8 mouse cellular contexts compared by ENCODE assay signal in genomic region chr10:8323304-8323765, GRCm38 (mm10).
DNase-seq lines count a peak whose midpoint lies in the region; ATAC-seq and TF ChIP-seq lines count a peak whose summit lies in the region.

No protein-coding gene starts in this region.

- H3K9ac ChIP-seq in heart, adult 2 months (ENCODE audit: low read depth, low read length) = no peak overlapping the region
- H3K9ac ChIP-seq in heart, embryonic 11.5 days (ENCODE audit: low read depth, low read length) = no peak overlapping the region
- H3K9ac ChIP-seq in forebrain, embryonic 14.5 days (ENCODE audit: low read length) = no peak overlapping the region
- H3K9ac ChIP-seq in hindbrain, embryonic 15.5 days = no peak overlapping the region
- H3K9ac ChIP-seq in neural tube, embryonic 11.5 days (ENCODE audit: low read length) = no peak overlapping the region

- TF ChIP-seq EP300 in heart, adult 2 months (IDR thresholded peaks at IDR 0.05; ENCODE audit: insufficient read depth, low read depth, low read length) = no peak

- H3K4me3 ChIP-seq in heart, adult 2 months = no peak overlapping the region
- H3K4me3 ChIP-seq in heart, embryonic 11.5 days (ENCODE audit: low read depth, low read length) = no peak overlapping the region
- no peak overlapping the region for H3K4me3 ChIP-seq in forebrain, embryonic 14.5 days (ENCODE audit: low read depth, low read length)
- H3K4me3 ChIP-seq in hindbrain, embryonic 15.5 days = no peak overlapping the region
- no peak overlapping the region for H3K4me3 ChIP-seq in neural tube, embryonic 11.5 days (ENCODE audit: low read depth, low read length)

- peak; percentile 36 to 70 for DNase-seq in heart, adult 2 months
- peak; percentile 43 for DNase-seq in c-Kit-positive CD71-negative TER-119-negative erythroid progenitor cells, embryonic 14.5 days (ENCODE audit: low read depth)
- DNase-seq in forebrain, embryonic 14.5 days (ENCODE audit: low spot score) = peak; percentile 59
- peak; percentile 53 to 56 for DNase-seq in left cerebral cortex, postnatal 25 days (ENCODE audit: low spot score in 2 of 2)
- peak; percentile 63 for DNase-seq in neural tube, embryonic 11.5 days (ENCODE audit: low spot score)
- peak; percentile 82 for DNase-seq in testis, postnatal 10 days (ENCODE audit: low spot score)

- H3K4me2 ChIP-seq in heart, embryonic 11.5 days = no peak overlapping the region
- no peak overlapping the region for H3K4me2 ChIP-seq in forebrain, embryonic 14.5 days (ENCODE audit: low read length)
- no peak overlapping the region for H3K4me2 ChIP-seq in hindbrain, embryonic 15.5 days
- H3K4me2 ChIP-seq in neural tube, embryonic 11.5 days (ENCODE audit: low read depth) = no peak overlapping the region

- H3K27ac ChIP-seq in heart, adult 2 months = no peak overlapping the region
- no peak overlapping the region for H3K27ac ChIP-seq in heart, embryonic 11.5 days (ENCODE audit: low read depth, low read length)
- H3K27ac ChIP-seq in forebrain, embryonic 14.5 days (ENCODE audit: low read depth, low read length) = no peak overlapping the region
- no peak overlapping the region for H3K27ac ChIP-seq in hindbrain, embryonic 15.5 days (replicated peaks)
- H3K27ac ChIP-seq in neural tube, embryonic 11.5 days (ENCODE audit: low read depth, low read length) = no peak overlapping the region

- intact Hi-C loops in heart, adult 2 months (cut with DNase I) = loop anchor here (2.0 to 10.0 kb wide), 3 partner anchors 195 to 391 kb away; partner anchors contain the start of gene Ust
- intact Hi-C loops in left cerebral cortex, postnatal 25 days (cut with DNase I) = loop anchor here (2.0 to 10.0 kb wide), 3 partner anchors 17 to 391 kb away; partner anchors contain the start of gene Ust

- no peaks in the 10 kb centered on the region for H3K27me3 ChIP-seq in heart, adult 2 months (ENCODE audit: control insufficient read depth, insufficient read depth, low read length)
- no peaks in the 10 kb centered on the region for H3K27me3 ChIP-seq in heart, embryonic 11.5 days (ENCODE audit: control insufficient read depth, insufficient read depth, low read length)
- no peaks in the 10 kb centered on the region for H3K27me3 ChIP-seq in forebrain, embryonic 14.5 days (replicated peaks; ENCODE audit: control insufficient read depth, insufficient read depth, low read length)
- no peaks in the 10 kb centered on the region for H3K27me3 ChIP-seq in hindbrain, embryonic 15.5 days
- no peaks in the 10 kb centered on the region for H3K27me3 ChIP-seq in neural tube, embryonic 11.5 days (ENCODE audit: control insufficient read depth, insufficient read depth, low read length)

- no peaks in the 10 kb centered on the region for H3K36me3 ChIP-seq in heart, adult 2 months (ENCODE audit: control insufficient read depth, insufficient read depth, low read length)
- no peaks in the 10 kb centered on the region for H3K36me3 ChIP-seq in heart, embryonic 11.5 days (ENCODE audit: control insufficient read depth, insufficient read depth, low read length)
- no peaks in the 10 kb centered on the region for H3K36me3 ChIP-seq in forebrain, embryonic 14.5 days (ENCODE audit: control insufficient read depth, insufficient read depth, low read length)
- H3K36me3 ChIP-seq in hindbrain, embryonic 15.5 days = no peaks in the 10 kb centered on the region
- no peaks in the 10 kb centered on the region for H3K36me3 ChIP-seq in neural tube, embryonic 11.5 days (ENCODE audit: control insufficient read depth, insufficient read depth, low read length)

- no peak for ATAC-seq in heart, embryonic 11.5 days (replicated peaks; ENCODE audit: insufficient number of reproducible peaks, low FRiP score, low TSS enrichment)
- peak; percentile 58; the same call in 1 of the 2 replicates for ATAC-seq in forebrain, embryonic 14.5 days
- ATAC-seq in hindbrain, embryonic 15.5 days (ENCODE audit: low FRiP score, low read depth) = peak; percentile 51; the same call in 1 of the 2 replicates
- peak; percentile 61; the same call in 1 of the 2 replicates for ATAC-seq in neural tube, embryonic 11.5 days (ENCODE audit: insufficient read depth, low FRiP score, low TSS enrichment)

- H3K4me1 ChIP-seq in heart, adult 2 months (ENCODE audit: control insufficient read depth, insufficient read depth, low read length) = no peaks in the 10 kb centered on the region
- no peaks in the 10 kb centered on the region for H3K4me1 ChIP-seq in heart, embryonic 11.5 days (ENCODE audit: control insufficient read depth, insufficient read depth, low read length)
- no peaks in the 10 kb centered on the region for H3K4me1 ChIP-seq in forebrain, embryonic 14.5 days (ENCODE audit: control insufficient read depth, insufficient read depth, low read length)
- no peaks in the 10 kb centered on the region for H3K4me1 ChIP-seq in hindbrain, embryonic 15.5 days (replicated peaks)
- H3K4me1 ChIP-seq in neural tube, embryonic 11.5 days (ENCODE audit: control insufficient read depth, insufficient read depth, low read length) = no peaks in the 10 kb centered on the region

- no peak for TF ChIP-seq POLR2A in heart, adult 2 months (IDR thresholded peaks at IDR 0.05; ENCODE audit: insufficient read depth, low read depth, low read length)

- WGBS in heart, adult 2 months = 13% methylated on average over 2 of the region's 2 CpGs
- 39% methylated on average over 2 of the region's 2 CpGs for WGBS in heart, embryonic 11.5 days (ENCODE audit: insufficient replicate concordance)
- WGBS in forebrain, embryonic 14.5 days = 33% methylated on average over 2 of the region's 2 CpGs
- WGBS in hindbrain, embryonic 15.5 days = 35% methylated on average over 2 of the region's 2 CpGs
- 52% methylated on average over 2 of the region's 2 CpGs for WGBS in neural tube, embryonic 11.5 days

- no peaks in the 10 kb centered on the region for H3K9me3 ChIP-seq in heart, embryonic 11.5 days (replicated peaks; ENCODE audit: control insufficient read depth, low read length)
- H3K9me3 ChIP-seq in forebrain, embryonic 14.5 days (replicated peaks; ENCODE audit: control insufficient read depth, low read length) = no peaks in the 10 kb centered on the region
- H3K9me3 ChIP-seq in hindbrain, embryonic 15.5 days = no peaks in the 10 kb centered on the region
- H3K9me3 ChIP-seq in neural tube, embryonic 11.5 days (ENCODE audit: control insufficient read depth, low read length) = no peaks in the 10 kb centered on the region

- peak; percentile 88 for TF ChIP-seq CTCF in heart, adult 2 months (IDR thresholded peaks at IDR 0.05)

- no peaks in the 10 kb centered on the region for H3K79me2 ChIP-seq in heart, adult 2 months (replicated peaks; ENCODE audit: control insufficient read depth, insufficient read depth, low read length)
